Mouse (Mus musculus): ENCODE results near the gene Slc38a1.
"Not testable (repeated sequence)": the region's sequence is repeated elsewhere in the genome, so short reads cannot be mapped to it uniquely, and the experiment has no call there.

Slc38a1 gene

GRCm38 (mm10) chr15:96660590-96661141 is 18.0 kb upstream of the Slc38a1 start:
- ATAC-seq (ENCODE audit: insufficient number of reproducible peaks, low FRiP score, low TSS enrichment): no peak

- ATAC-seq (ENCODE audit: insufficient number of reproducible peaks, low FRiP score, low TSS enrichment): no peak
Measured at GRCm38 (mm10) chr15:96658275-96658602, 15.5 kb upstream of the Slc38a1 start.

GRCm38 (mm10) chr15:96657576-96658274 is 15.0 kb upstream of the Slc38a1 start:
- ATAC-seq (ENCODE audit: insufficient number of reproducible peaks, low FRiP score, low TSS enrichment): no peak

- ATAC-seq (ENCODE audit: insufficient number of reproducible peaks, low FRiP score, low TSS enrichment): no peak
Measured at GRCm38 (mm10) chr15:96655514-96655913, 12.8 kb upstream of the Slc38a1 start.

- no peak for ATAC-seq (ENCODE audit: insufficient number of reproducible peaks, low FRiP score, low TSS enrichment)
Measured at GRCm38 (mm10) chr15:96654714-96655113, 12.0 kb upstream of the Slc38a1 start.

GRCm38 (mm10) chr15:96653011-96653410 is 10.3 kb upstream of the Slc38a1 start:
- no peak for ATAC-seq (ENCODE audit: insufficient number of reproducible peaks, low FRiP score, low TSS enrichment)

GRCm38 (mm10) chr15:96652531-96652930 is 9.8 kb upstream of the Slc38a1 start:
- ATAC-seq (ENCODE audit: insufficient number of reproducible peaks, low FRiP score, low TSS enrichment): no peak

- no peak for ATAC-seq (ENCODE audit: insufficient number of reproducible peaks, low FRiP score, low TSS enrichment)
Measured at GRCm38 (mm10) chr15:96647376-96647775, 4.7 kb upstream of the Slc38a1 start.

- peak; percentile 17; the same call in 1 of the 2 replicates for ATAC-seq (ENCODE audit: insufficient number of reproducible peaks, low FRiP score, low TSS enrichment)
Measured at GRCm38 (mm10) chr15:96641821-96642435, 785 bp downstream of the Slc38a1 start.

- peak; percentile 75 for ATAC-seq (ENCODE audit: insufficient number of reproducible peaks, low FRiP score, low TSS enrichment)
Measured at GRCm38 (mm10) chr15:96641111-96641820, 1.4 kb downstream of the Slc38a1 start.

- no peak for ATAC-seq (ENCODE audit: insufficient number of reproducible peaks, low FRiP score, low TSS enrichment)
Measured at GRCm38 (mm10) chr15:96640291-96640985, 2.3 kb downstream of the Slc38a1 start.

GRCm38 (mm10) chr15:96639630-96640029 is 3.1 kb downstream of the Slc38a1 start:
- no peak for ATAC-seq (ENCODE audit: insufficient number of reproducible peaks, low FRiP score, low TSS enrichment)

- ATAC-seq (ENCODE audit: insufficient number of reproducible peaks, low FRiP score, low TSS enrichment): no peak
Measured at GRCm38 (mm10) chr15:96638656-96639055, 4.1 kb downstream of the Slc38a1 start.

- no peak for ATAC-seq (ENCODE audit: insufficient number of reproducible peaks, low FRiP score, low TSS enrichment)
Measured at GRCm38 (mm10) chr15:96638173-96638572, 4.5 kb downstream of the Slc38a1 start.

- ATAC-seq (ENCODE audit: insufficient number of reproducible peaks, low FRiP score, low TSS enrichment): no peak
Measured at GRCm38 (mm10) chr15:96634670-96635405, 7.9 kb downstream of the Slc38a1 start.

GRCm38 (mm10) chr15:96632201-96632600 is 10.5 kb downstream of the Slc38a1 start:
- ATAC-seq (ENCODE audit: insufficient number of reproducible peaks, low FRiP score, low TSS enrichment): no peak

- ATAC-seq (ENCODE audit: insufficient number of reproducible peaks, low FRiP score, low TSS enrichment): no peak
Measured at GRCm38 (mm10) chr15:96631107-96631718, 11.5 kb downstream of the Slc38a1 start.

- ATAC-seq (ENCODE audit: insufficient number of reproducible peaks, low FRiP score, low TSS enrichment): no peak
Measured at GRCm38 (mm10) chr15:96628256-96628655, 14.5 kb downstream of the Slc38a1 start.

- no peak for ATAC-seq (ENCODE audit: insufficient number of reproducible peaks, low FRiP score, low TSS enrichment)
Measured at GRCm38 (mm10) chr15:96626871-96627270, 15.8 kb downstream of the Slc38a1 start.

- not testable (repeated sequence) for ATAC-seq (ENCODE audit: insufficient number of reproducible peaks, low FRiP score, low TSS enrichment)
Measured at GRCm38 (mm10) chr15:96625012-96625411, 17.7 kb downstream of the Slc38a1 start.
